Mouse (Mus musculus) mouse embryonic stem cell (cell line): ENCODE results near the gene Aqp9.

Experiments
- in situ Hi-C, 2 experiments: fragments of 300-500 bp; cut with MboI; formaldehyde crosslinking; loops; 1 replicate in 1 of 2; 3 replicates in 1 of 2; pipeline ENCODE4 v1.14.3; 2019 to 2020; ENCODE audit warnings: low sequenced_read_pairs in 2 of 2, low pct_unique_long_range_greater_than_20kb in 1 of 2, mixed read lengths in 1 of 2; ENCODE audit not compliant: unreplicated experiment in 1 of 2

Gene Aqp9

GRCm38 (mm10) chr9:71175686-71176085 is 7.2 kb upstream of the Aqp9 start:
- in situ Hi-C loops = no loop called here

DNA sequence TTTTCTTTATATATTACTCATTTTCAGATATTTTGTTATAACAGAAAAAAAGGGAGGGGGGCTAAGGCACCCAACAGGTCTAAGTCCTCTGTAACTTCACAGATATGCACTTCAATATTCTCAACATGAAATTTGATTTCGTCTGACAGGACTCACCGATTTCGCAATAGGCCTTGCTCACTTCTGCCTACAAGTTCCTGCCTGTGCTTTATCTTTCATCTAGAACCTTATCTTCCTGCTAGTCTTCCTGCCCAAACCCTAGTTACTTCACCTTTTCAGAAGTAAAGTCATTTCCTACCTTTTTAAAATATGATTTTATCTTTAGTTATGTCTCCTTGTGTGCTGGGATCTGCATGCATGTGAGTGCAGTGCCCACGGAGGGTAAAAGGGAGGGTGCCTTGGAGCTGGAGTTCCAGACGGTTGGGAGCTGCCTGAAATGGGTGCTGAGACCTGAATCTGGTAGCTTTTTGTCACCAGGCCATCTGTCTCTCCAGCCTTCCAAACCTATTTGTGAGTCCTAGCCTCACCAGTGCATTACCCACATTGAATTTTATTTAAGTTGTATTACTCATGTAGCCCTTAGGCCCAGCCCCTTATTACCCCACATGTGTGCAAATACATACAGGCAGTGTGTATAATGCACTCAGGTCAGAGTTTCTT is 6.0 kb upstream of the Aqp9 start:
- in situ Hi-C loops = no loop called here

GRCm38 (mm10) chr9:71173533-71173932 is 5.1 kb upstream of the Aqp9 start:
- in situ Hi-C loops = no loop called here

- in situ Hi-C loops = no loop called here
Measured at GRCm38 (mm10) chr9:71167473-71168215, 838 bp downstream of the Aqp9 start.

DNA sequence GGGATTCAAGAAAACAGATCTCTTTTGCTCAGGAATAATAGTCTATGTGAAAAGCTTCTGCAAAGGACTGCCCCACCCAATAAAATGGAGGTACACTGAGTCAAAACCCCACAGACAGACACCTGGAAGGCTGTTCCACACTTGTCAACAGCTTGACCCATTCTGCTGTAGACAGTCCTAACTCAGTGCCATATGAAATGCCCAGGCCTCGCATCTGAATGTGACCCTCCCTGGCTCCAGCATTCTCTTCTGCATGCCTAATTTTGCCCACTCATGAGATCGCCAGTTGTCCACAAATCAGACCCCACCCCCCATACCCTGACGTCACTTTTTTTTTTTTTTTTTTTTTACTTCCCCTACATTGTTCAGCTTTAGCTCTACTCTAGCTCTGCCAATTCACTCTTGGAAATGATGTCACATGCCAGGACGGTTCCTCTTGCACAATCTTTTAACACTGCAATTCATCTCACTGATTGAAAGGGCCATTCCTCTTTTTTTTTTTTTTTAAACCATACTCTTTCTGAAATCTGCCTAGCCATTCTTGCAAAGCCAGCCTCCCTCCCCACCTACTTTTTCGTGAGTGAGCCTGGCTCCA is 1.5 kb downstream of the Aqp9 start:
- in situ Hi-C loops = no loop called here

- in situ Hi-C loops = no loop called here
Measured at GRCm38 (mm10) chr9:71166019-71166705, 2.3 kb downstream of the Aqp9 start.

DNA sequence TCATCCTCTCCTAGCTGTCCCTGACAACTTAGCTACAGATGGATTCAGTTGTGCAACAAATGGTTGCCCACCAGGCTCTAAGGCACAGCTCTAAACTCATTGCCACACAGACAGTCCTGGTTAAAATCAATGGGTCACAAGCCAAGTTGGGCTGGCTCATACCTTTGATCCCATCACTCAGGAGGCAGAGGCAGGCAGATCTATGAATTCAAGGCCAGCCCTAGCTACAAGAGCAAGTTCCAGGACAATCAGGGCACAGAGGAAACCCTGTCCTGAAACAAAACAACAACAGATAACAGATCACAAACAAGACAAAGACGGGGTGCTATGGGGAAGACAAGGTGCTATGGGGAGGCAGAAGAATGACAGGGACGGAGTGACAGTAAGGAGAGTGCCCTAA is 3.0 kb downstream of the Aqp9 start:
- in situ Hi-C loops = no loop called here

- in situ Hi-C loops = no loop called here
Measured at GRCm38 (mm10) chr9:71165061-71165460, 3.4 kb downstream of the Aqp9 start.

DNA sequence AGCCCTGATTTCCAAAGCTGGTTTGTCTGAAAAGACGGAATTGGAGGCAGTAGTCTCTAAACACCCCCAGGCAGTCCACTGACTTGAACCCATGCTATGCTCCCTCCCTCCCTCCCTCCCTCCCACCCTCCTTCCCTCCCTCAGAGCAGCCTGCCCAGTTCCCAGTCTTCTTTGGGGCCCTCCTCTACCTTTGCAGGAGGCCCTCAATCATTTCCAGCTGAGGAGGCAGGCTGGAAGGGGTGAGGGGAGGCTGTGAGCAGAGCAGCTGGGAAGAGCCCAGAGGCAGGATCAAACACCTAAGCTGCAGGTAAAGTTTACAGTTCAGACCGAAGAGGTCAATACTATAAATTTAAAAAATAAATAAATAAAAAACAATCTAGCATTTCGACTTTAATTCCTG is 4.1 kb downstream of the Aqp9 start:
- in situ Hi-C loops = no loop called here

DNA sequence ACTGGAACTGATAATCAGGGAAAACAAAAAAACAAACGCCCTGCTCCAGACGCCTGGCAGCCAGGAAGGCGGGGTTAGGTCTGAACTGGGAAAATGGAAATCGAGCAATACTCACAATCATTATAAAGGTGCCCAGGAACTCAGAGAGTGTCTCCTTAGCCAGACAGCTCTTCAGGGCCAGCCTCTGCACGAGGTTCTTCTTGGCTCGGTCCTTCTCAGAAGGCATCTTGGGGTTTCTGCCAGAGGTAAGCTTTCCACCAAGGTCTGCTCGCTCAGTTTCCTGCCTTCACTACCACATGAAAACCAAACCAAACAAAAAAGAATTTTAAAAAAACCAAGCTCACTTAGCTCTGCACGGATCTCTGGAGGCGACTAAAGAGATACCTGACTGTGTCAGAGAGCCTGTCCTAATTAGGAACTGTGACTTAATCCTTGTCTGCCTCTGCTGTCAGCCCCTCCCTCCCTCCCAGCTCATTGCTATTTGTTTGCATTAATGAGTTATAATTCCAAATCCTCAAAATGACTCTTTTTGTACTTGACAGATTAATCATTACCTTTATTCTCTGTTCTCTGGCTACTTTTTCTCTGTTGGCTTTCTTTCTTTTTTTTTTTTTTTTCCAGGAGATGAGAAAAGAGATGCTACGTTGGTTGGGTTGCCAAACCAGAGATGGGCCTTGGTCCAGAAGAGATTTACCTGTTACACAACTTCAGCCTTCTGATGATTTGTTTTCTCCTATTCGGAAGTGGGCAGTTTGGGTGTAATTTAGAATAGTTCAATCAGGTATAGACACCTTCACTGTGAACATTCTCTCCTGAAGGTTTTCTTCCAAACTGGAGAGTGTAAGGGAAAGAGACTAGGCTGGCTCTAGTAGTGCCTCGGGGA is 5.4 kb downstream of the Aqp9 start:
- in situ Hi-C loops = no loop called here

DNA sequence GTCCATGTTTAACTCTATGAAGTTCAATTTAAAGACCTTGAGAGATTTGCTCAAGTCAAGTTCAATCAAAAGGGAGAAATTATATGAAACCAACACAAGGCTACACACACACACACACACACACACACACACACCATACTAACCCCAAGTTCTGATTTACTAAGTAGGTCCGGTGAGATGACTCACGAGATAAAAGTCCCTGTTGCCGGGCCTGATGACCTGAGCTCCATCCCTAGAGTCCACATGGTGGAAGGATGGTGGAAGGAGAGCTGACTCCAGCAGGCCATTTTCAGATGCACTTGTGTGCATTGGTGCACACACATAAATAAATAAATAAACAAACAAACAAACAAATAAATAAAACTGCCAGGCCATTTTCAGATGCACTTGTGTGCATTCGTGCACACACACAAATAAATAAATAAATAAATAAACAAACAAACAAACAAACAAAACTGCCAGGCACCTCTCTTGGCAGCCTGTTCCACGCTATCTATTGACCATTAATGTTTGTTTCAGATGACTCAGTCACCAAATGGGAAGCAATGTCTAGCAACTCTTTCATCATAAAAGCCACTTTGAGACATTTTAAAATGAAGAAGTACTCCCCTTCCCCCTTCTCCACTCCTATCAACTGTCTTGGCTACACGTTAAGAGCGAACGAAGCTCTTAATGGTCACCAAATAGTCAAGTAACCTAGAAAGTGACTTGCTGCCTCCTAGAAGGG is 6.2 kb downstream of the Aqp9 start:
- in situ Hi-C loops = no loop called here

GRCm38 (mm10) chr9:71160849-71161711 is 7.4 kb downstream of the Aqp9 start:
- in situ Hi-C loops = no loop called here

DNA sequence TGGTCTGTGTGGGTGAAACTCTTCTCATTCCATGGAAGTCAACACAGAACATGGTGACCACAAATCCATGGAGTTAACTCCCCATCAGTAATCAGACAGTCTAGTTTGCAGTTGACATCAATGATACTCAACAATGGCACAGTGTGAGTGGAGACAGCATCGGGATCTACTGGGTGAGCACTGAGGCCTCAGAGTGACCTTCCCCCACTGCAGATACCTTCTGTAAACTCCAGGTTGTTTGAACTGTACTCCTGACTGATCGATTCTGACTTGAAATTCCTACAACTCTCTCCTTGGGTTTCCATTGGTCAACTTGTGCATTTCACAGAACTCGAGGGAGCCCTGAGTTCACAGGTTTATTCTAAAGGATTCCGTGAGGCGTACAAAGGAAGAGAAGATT is 8.8 kb downstream of the Aqp9 start:
- in situ Hi-C loops = no loop called here

DNA sequence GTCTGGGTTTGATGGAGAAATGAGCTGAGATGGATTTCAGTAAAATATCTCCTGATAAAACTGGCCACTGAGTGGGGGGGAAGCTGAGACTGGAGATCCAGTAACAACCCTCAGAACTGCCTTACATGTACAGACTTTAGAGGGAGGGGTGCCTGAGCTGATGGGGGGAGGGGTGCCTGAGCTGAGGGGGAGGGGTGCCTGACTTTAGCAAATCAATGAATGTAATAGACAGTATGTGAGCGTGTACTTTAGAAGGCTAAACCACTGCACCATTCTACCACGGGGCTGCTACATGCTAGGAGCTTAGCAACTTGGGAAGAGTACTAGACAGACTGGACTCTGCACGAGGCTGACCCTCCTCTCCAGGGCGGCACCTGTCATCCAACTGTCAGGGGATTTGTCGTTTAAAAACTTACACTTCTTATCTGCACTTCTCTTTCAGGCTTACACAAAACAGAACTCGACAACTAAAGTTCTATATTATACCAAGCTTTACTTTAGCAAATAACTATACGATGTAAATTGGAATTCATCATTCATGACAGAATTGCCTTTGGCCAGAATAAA is 9.3 kb downstream of the Aqp9 start:
- in situ Hi-C loops = no loop called here

- in situ Hi-C loops = no loop called here
Measured at GRCm38 (mm10) chr9:71157921-71158646, 10.4 kb downstream of the Aqp9 start.

DNA sequence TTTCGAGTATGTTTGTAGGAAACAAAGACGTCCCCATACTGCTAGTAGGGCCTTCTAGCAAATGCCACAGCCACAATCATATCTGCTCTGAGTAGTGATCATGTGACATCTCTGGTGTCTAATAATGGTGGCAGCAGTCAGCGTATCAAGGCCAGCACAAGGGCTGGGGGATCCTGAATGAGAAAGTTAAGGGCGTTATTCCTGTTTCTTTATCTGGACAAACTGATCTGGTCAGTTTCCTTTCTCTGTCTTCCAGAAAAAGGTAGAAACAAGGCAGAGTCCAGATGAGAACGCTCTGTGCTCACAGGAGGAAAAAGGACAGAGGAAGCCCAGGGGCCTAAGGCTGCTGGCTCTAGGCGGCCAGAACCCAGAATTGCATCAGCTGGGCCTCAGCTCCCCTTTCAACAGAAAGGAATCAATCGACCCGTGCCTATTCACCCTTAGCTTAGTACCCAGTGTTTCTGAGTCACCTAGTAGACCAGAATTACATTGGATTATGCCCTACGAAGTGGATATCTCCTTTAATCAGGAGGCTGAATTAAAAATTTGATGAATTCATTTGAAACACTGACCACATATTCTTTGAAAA is 11.9 kb downstream of the Aqp9 start:
- in situ Hi-C loops = no loop called here
